Mouse (Mus musculus) forebrain, embryonic 15.5 days (tissue): ENCODE results near the gene Bach2. TPM values are rescaled to one million over a fixed set of nuclear protein-coding genes. Genes with fewer than 3 reads are reported as not detected.

Source experiments
- ATAC-seq: fragments of 200-750 bp; cut with Nextera tagmentation; replicated peaks from 2 replicates; pipeline ENCODE4 v1.8.0; 2017; ENCODE audit warnings: mild to moderate bottlenecking, moderate TSS enrichment, moderate library complexity
- H3K27ac ChIP-seq: fragments of 300-500 bp; sonication (generic); replicated peaks from 2 replicates; pipeline ENCODE4 v1.5.1; 2015; ENCODE audit warnings: mild to moderate bottlenecking, inconsistent platforms
- H3K27me3 ChIP-seq: fragments of 300-500 bp; sonication (generic); 2 replicates; pipeline ENCODE4 v1.6.1; 2015; ENCODE audit warnings: inconsistent platforms
- H3K36me3 ChIP-seq: fragments of 300-500 bp; sonication (generic); 2 replicates; pipeline ENCODE4 v1.6.1; 2015; ENCODE audit warnings: mild to moderate bottlenecking, inconsistent platforms
- H3K4me1 ChIP-seq: fragments of 300-500 bp; sonication (generic); 2 replicates; pipeline ENCODE4 v1.6.1; 2015; ENCODE audit warnings: inconsistent platforms
- H3K4me2 ChIP-seq: fragments of 300-500 bp; sonication (generic); replicated peaks from 2 replicates; pipeline ENCODE4 v1.6.1; 2015; ENCODE audit warnings: mild to moderate bottlenecking, inconsistent platforms
- H3K4me3 ChIP-seq: fragments of 300-500 bp; sonication (generic); 2 replicates; pipeline ENCODE4 v1.5.1; 2015; ENCODE audit warnings: mild to moderate bottlenecking, inconsistent platforms
- H3K9ac ChIP-seq: fragments of 300-500 bp; sonication (generic); replicated peaks from 2 replicates; pipeline ENCODE4 v1.6.1; 2015; ENCODE audit warnings: mild to moderate bottlenecking, inconsistent platforms
- H3K9me3 ChIP-seq: fragments of 300-500 bp; sonication (generic); 2 replicates; pipeline ENCODE4 v1.6.1; 2016; ENCODE audit warnings: inconsistent platforms
- WGBS: fragments of 180-500 bp; shearing (Covaris S2); methylation state at CpG from one replicate; pipeline ENCODE4 v1.1.7; 2015; ENCODE audit warnings: mixed read lengths; 5-methylcytosine and 5-hydroxymethylcytosine counted together
- polyA plus RNA-seq: library from polyadenylated mRNA; unstranded; fragments of >200 nt; fragmentation: Nextera tagmentation; extraction: Ambion mirVana; gene quantifications from 2 replicates; pipeline ENCODE4 v1.2.1, GENCODE M21; 2015

The Bach2 gene
- polyA plus RNA-seq, 1 experiment from 2014 or later = 34.9 TPM

GRCm38 (mm10) chr4:32564416-32564815 is 325.8 kb downstream of the Bach2 start:
- no peak overlapping the region for H3K4me3 ChIP-seq
- WGBS = 91% methylated on average over 7 of the region's 7 CpGs
- H3K27me3 ChIP-seq = no peaks in the 10 kb centered on the region
- no peak overlapping the region for H3K9ac ChIP-seq
- no peak overlapping the region for H3K27ac ChIP-seq
- no peak overlapping the region for H3K4me2 ChIP-seq
- peaks cover 25% of the 10 kb centered on the region for H3K4me1 ChIP-seq
- no peak for ATAC-seq
- peaks cover 19% of the 10 kb centered on the region for H3K36me3 ChIP-seq
- no peaks in the 10 kb centered on the region for H3K9me3 ChIP-seq

- Histone ChIP-seq H3K4me3 (no peak overlapping the region), H3K36me3 (peaks cover 19% of the 10 kb centered on the region), H3K9me3 (no peaks in the 10 kb centered on the region), H3K9ac (no peak overlapping the region), H3K27me3 (no peaks in the 10 kb centered on the region), H3K4me1 (peaks cover 30% of the 10 kb centered on the region), H3K4me2 (no peak overlapping the region), H3K27ac (no peak overlapping the region)
- WGBS = 92% methylated on average over 8 of the region's 8 CpGs
- ATAC-seq = no peak
These were observed 326.3 kb downstream of the Bach2 start for GRCm38 (mm10) chr4:32564918-32565317.

- H3K4me2 ChIP-seq = no peak overlapping the region
- H3K4me3 ChIP-seq = no peak overlapping the region
- 69% methylated on average over 4 of the region's 4 CpGs for WGBS
- peaks cover 27% of the 10 kb centered on the region for H3K4me1 ChIP-seq
- no peaks in the 10 kb centered on the region; the same call in 1 of the 2 replicates for H3K36me3 ChIP-seq
- peak overlapping the region; percentile 46 for H3K27ac ChIP-seq
- H3K9ac ChIP-seq = no peak overlapping the region
- ATAC-seq = no peak
- H3K9me3 ChIP-seq = no peaks in the 10 kb centered on the region
- H3K27me3 ChIP-seq = no peaks in the 10 kb centered on the region
These were observed 330.4 kb downstream of the Bach2 start for GRCm38 (mm10) chr4:32569054-32569453.

GRCm38 (mm10) chr4:32569995-32570938 is 331.7 kb downstream of the Bach2 start:
- Histone ChIP-seq H3K4me1 (peaks cover 27% of the 10 kb centered on the region), H3K4me3 (no peak overlapping the region), H3K36me3 (no peaks in the 10 kb centered on the region; the same call in 1 of the 2 replicates), H3K27me3 (no peaks in the 10 kb centered on the region), H3K27ac (peak overlapping the region; percentile 56), H3K9me3 (no peaks in the 10 kb centered on the region), H3K4me2 (no peak overlapping the region), H3K9ac (no peak overlapping the region; the same call in 1 of the 2 replicates)
- peak; percentile 72 for ATAC-seq
- WGBS = 34% methylated on average over 17 of the region's 17 CpGs

GRCm38 (mm10) chr4:32570939-32571317 is 332.3 kb downstream of the Bach2 start:
- no peak for ATAC-seq
- Histone ChIP-seq H3K4me2 (no peak overlapping the region), H3K4me1 (peaks cover 27% of the 10 kb centered on the region), H3K9ac (no peak overlapping the region), H3K27me3 (no peaks in the 10 kb centered on the region), H3K9me3 (no peaks in the 10 kb centered on the region), H3K4me3 (no peak overlapping the region), H3K36me3 (peaks cover 2% of the 10 kb centered on the region; the same call in 1 of the 2 replicates), H3K27ac (peak overlapping the region; percentile 56)
- 65% methylated on average over 8 of the region's 8 CpGs for WGBS

- Histone ChIP-seq H3K9me3 (no peaks in the 10 kb centered on the region), H3K9ac (no peak overlapping the region), H3K4me3 (no peak overlapping the region), H3K36me3 (peaks cover 6% of the 10 kb centered on the region; the same call in 1 of the 2 replicates), H3K27me3 (no peaks in the 10 kb centered on the region), H3K4me2 (no peak overlapping the region), H3K27ac (0 out of 2 replicates have a peak overlapping the region, but pooled peaks have one; percentile 56), H3K4me1 (peaks cover 27% of the 10 kb centered on the region)
- ATAC-seq = no peak
- 68% methylated on average over 3 of the region's 3 CpGs for WGBS
These were observed 332.8 kb downstream of the Bach2 start for GRCm38 (mm10) chr4:32571441-32571840.

DNA sequence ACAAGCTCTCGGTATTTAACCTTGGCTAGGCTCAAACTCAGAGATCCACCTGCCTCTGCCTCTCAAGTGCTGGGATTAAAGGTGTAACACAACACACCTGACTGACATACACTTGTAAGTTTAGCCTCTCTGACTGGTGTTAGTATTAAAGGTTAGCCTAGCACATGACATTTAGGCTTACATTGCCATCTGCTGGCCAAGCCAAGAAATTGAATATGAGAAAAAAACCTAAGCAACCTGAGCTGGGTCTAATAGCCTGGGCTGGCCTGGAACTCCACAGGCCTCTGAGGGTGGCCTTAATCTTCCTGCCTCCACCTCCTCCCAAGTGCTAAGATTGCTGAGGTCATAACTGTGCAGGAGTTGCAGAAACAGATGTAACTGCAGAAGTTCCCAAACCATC is 333.5 kb downstream of the Bach2 start:
- peaks cover 27% of the 10 kb centered on the region for H3K4me1 ChIP-seq
- no peak overlapping the region for H3K4me3 ChIP-seq
- no peaks in the 10 kb centered on the region for H3K9me3 ChIP-seq
- no peak overlapping the region for H3K4me2 ChIP-seq
- H3K27me3 ChIP-seq = no peaks in the 10 kb centered on the region
- H3K36me3 ChIP-seq = peaks cover 13% of the 10 kb centered on the region
- ATAC-seq = peak; percentile 41
- 66% methylated on average over 1 of the region's 1 CpGs for WGBS
- no peak overlapping the region for H3K9ac ChIP-seq
- no peak overlapping the region for H3K27ac ChIP-seq

DNA sequence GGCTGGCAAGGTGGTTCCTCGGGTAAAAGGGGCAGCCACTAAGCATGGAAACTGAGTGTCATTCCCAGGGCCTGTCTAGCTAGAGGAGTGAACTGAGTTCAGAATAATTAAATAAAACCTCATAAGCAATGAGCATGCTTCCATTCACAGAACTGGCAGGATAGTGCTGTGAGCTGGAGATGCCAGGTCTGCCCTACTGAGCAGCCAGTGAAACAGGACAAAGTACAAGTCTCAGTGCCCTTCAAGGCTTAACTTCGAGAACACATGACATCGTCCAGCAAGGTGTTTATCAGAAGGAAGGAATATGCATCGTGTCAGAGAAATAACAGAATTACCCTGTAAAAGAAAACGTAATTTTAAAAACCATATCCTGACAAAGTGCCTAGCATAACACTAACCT is 335.0 kb downstream of the Bach2 start:
- Histone ChIP-seq H3K27ac (no peak overlapping the region), H3K4me2 (no peak overlapping the region), H3K27me3 (no peaks in the 10 kb centered on the region), H3K9ac (no peak overlapping the region), H3K36me3 (peaks cover 18% of the 10 kb centered on the region), H3K4me1 (peaks cover 25% of the 10 kb centered on the region), H3K4me3 (no peak overlapping the region), H3K9me3 (no peaks in the 10 kb centered on the region)
- no peak for ATAC-seq
- WGBS = 85% methylated on average over 5 of the region's 5 CpGs

- Histone ChIP-seq H3K9me3 (no peaks in the 10 kb centered on the region), H3K4me1 (peaks cover 18% of the 10 kb centered on the region), H3K4me2 (no peak overlapping the region), H3K9ac (no peak overlapping the region), H3K36me3 (peaks cover 18% of the 10 kb centered on the region), H3K27ac (no peak overlapping the region), H3K4me3 (no peak overlapping the region), H3K27me3 (no peaks in the 10 kb centered on the region)
- 97% methylated on average over 1 of the region's 1 CpGs for WGBS
- no peak for ATAC-seq
These were observed 336.0 kb downstream of the Bach2 start for GRCm38 (mm10) chr4:32574604-32575003.

- no peak overlapping the region for H3K27ac ChIP-seq
- 82% methylated on average over 9 of the region's 9 CpGs for WGBS
- no peaks in the 10 kb centered on the region for H3K9me3 ChIP-seq
- no peak for ATAC-seq
- no peak overlapping the region for H3K9ac ChIP-seq
- no peak overlapping the region for H3K4me3 ChIP-seq
- H3K36me3 ChIP-seq = peaks cover 22% of the 10 kb centered on the region
- H3K4me1 ChIP-seq = peaks cover 12% of the 10 kb centered on the region
- no peaks in the 10 kb centered on the region for H3K27me3 ChIP-seq
- no peak overlapping the region for H3K4me2 ChIP-seq
These were observed 336.6 kb downstream of the Bach2 start for GRCm38 (mm10) chr4:32575165-32575564.

- H3K36me3 ChIP-seq = peaks cover 24% of the 10 kb centered on the region
- H3K9ac ChIP-seq = no peak overlapping the region
- H3K4me2 ChIP-seq = no peak overlapping the region
- no peak overlapping the region for H3K27ac ChIP-seq
- no peak overlapping the region for H3K4me3 ChIP-seq
- H3K27me3 ChIP-seq = no peaks in the 10 kb centered on the region
- WGBS = 85% methylated on average over 8 of the region's 8 CpGs
- no peak for ATAC-seq
- H3K4me1 ChIP-seq = peaks cover 6% of the 10 kb centered on the region; the same call in 1 of the 2 replicates
- H3K9me3 ChIP-seq = no peaks in the 10 kb centered on the region
These were observed 341.2 kb downstream of the Bach2 start for GRCm38 (mm10) chr4:32579850-32580249.

GRCm38 (mm10) chr4:32584181-32584580 is 345.6 kb downstream of the Bach2 start:
- Histone ChIP-seq H3K4me3 (no peak overlapping the region), H3K9me3 (no peaks in the 10 kb centered on the region), H3K9ac (no peak overlapping the region), H3K27me3 (no peaks in the 10 kb centered on the region), H3K36me3 (peaks cover 6% of the 10 kb centered on the region; the same call in 1 of the 2 replicates), H3K4me2 (no peak overlapping the region), H3K4me1 (peaks cover 6% of the 10 kb centered on the region; the same call in 1 of the 2 replicates), H3K27ac (no peak overlapping the region)
- WGBS = 56% methylated on average over 6 of the region's 6 CpGs
- ATAC-seq = no peak
